Mouse (Mus musculus): ENCODE results near the gene Skil. TPM values are rescaled to one million over a fixed set of nuclear protein-coding genes. Genes with fewer than 3 reads are reported as not detected.

The Skil gene
- polyA plus RNA-seq, 1 experiment, result 11.2 TPM

DNA sequence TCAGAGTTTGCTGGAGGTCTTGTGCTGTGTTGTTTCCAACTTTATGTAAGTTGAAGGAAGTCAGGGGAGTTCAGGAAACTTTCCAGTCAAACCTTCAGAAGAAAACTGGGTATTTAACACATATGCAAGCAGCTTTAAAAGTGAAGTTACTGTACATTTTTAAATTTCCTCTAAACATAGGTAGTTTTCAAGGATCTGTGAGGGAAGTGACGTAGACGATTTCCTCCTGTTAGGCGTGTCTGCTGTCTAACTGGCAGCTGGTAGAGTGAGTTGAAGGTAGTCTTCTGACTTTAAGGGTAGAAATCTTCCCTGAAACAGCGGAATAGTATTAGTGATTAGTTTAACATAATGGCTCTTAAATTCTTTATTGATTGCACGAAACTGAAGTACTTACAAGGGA, 5.2 kb downstream of the Skil start:
- no peak for TF ChIP-seq E2F4 (IDR thresholded peaks at IDR 0.05; ENCODE audit: insufficient read depth)
- TF ChIP-seq TCF3 (IDR thresholded peaks at IDR 0.05; ENCODE audit: insufficient read length, low read depth), result no peak
- no peak for TF ChIP-seq MYOG (IDR thresholded peaks at IDR 0.05; ENCODE audit: control insufficient read depth in 1 of 3, insufficient read depth in 1 of 3, insufficient read length in 2 of 3, low read depth in 2 of 3)
- no peak for TF ChIP-seq MAX (IDR thresholded peaks at IDR 0.05; ENCODE audit: low read depth)
- TF ChIP-seq USF1 (IDR thresholded peaks at IDR 0.05; ENCODE audit: low read depth), result no peak
- no peak for TF ChIP-seq TCF12 (IDR thresholded peaks at IDR 0.05; ENCODE audit: insufficient read depth, poor library complexity, severe bottlenecking)
- H3K79me2 ChIP-seq (ENCODE audit: control insufficient read depth, insufficient read depth), result peaks cover 95% of the 10 kb centered on the region
- H3K36me3 ChIP-seq (ENCODE audit: control insufficient read depth, insufficient read depth), result peaks cover 7% of the 10 kb centered on the region
- H3ac ChIP-seq (ENCODE audit: control insufficient read depth, insufficient read length), result no peak overlapping the region
- peak overlapping the region; percentile 90 for H3K4me2 ChIP-seq (ENCODE audit: low read depth)
- H3K27me3 ChIP-seq (ENCODE audit: control insufficient read depth, insufficient read depth, insufficient read length), result no peaks in the 10 kb centered on the region
- peak overlapping the region; percentile 90 for H3K4me3 ChIP-seq

GRCm38 (mm10) chr3:31100802-31101201, 5.9 kb downstream of the Skil start:
- peaks cover 100% of the 10 kb centered on the region for H3K79me2 ChIP-seq (ENCODE audit: control insufficient read depth, insufficient read depth)
- H3K27me3 ChIP-seq (ENCODE audit: control insufficient read depth, insufficient read depth, insufficient read length), result no peaks in the 10 kb centered on the region
- H3K4me2 ChIP-seq (ENCODE audit: low read depth), result peak overlapping the region; percentile 90
- no peak overlapping the region for H3ac ChIP-seq (ENCODE audit: control insufficient read depth, insufficient read length)
- TF ChIP-seq SRF (IDR thresholded peaks at IDR 0.05; ENCODE audit: control insufficient read depth, insufficient read length, low read depth) (no peak), E2F4 (IDR thresholded peaks at IDR 0.05; ENCODE audit: insufficient read depth) (no peak), TCF12 (IDR thresholded peaks at IDR 0.05; ENCODE audit: insufficient read depth, poor library complexity, severe bottlenecking) (no peak), MYOG (IDR thresholded peaks at IDR 0.05; ENCODE audit: control insufficient read depth in 1 of 3, insufficient read depth in 1 of 3, insufficient read length in 2 of 3, low read depth in 2 of 3) (no peak), CEBPB (IDR thresholded peaks at IDR 0.05; ENCODE audit: insufficient read depth, poor library complexity, severe bottlenecking) (no peak), USF1 (IDR thresholded peaks at IDR 0.05; ENCODE audit: low read depth) (no peak), MYOD1 (IDR thresholded peaks at IDR 0.05; ENCODE audit: control insufficient read depth in 1 of 3, insufficient read length in 2 of 3, low read depth in 2 of 3) (no peak), REST (IDR thresholded peaks at IDR 0.05; ENCODE audit: insufficient read depth, insufficient read length) (no peak)
- H3K4me3 ChIP-seq, result no peak overlapping the region
- H3K36me3 ChIP-seq (ENCODE audit: control insufficient read depth, insufficient read depth), result peaks cover 7% of the 10 kb centered on the region

- Histone ChIP-seq H3K4me3 (no peak overlapping the region), H3K36me3 (ENCODE audit: control insufficient read depth, insufficient read depth) (no peaks in the 10 kb centered on the region), H3K79me2 (ENCODE audit: control insufficient read depth, insufficient read depth) (peaks cover 100% of the 10 kb centered on the region), H3K27me3 (ENCODE audit: control insufficient read depth, insufficient read depth, insufficient read length) (no peaks in the 10 kb centered on the region), H3K4me2 (ENCODE audit: low read depth) (no peak overlapping the region), H3ac (ENCODE audit: control insufficient read depth, insufficient read length) (no peak overlapping the region)
- TF ChIP-seq MYOD1 (IDR thresholded peaks at IDR 0.05; ENCODE audit: control insufficient read depth in 1 of 3, insufficient read length in 2 of 3, low read depth in 2 of 3), result no peak
- TF ChIP-seq POLR2A (IDR thresholded peaks at IDR 0.05; ENCODE audit: insufficient read length, low read depth), result no peak
- TF ChIP-seq MAX (IDR thresholded peaks at IDR 0.05; ENCODE audit: low read depth), result no peak
- no peak for TF ChIP-seq POLR2AphosphoS2 (IDR thresholded peaks at IDR 0.05; ENCODE audit: insufficient read length, low read depth)
- no peak for TF ChIP-seq SRF (IDR thresholded peaks at IDR 0.05; ENCODE audit: control insufficient read depth, insufficient read length, low read depth)
- TF ChIP-seq CEBPB (IDR thresholded peaks at IDR 0.05; ENCODE audit: insufficient read depth, poor library complexity, severe bottlenecking), result no peak
- TF ChIP-seq USF1 (IDR thresholded peaks at IDR 0.05; ENCODE audit: low read depth), result no peak
- no peak for TF ChIP-seq TCF12 (IDR thresholded peaks at IDR 0.05; ENCODE audit: insufficient read depth, poor library complexity, severe bottlenecking)
- no peak for TF ChIP-seq REST (IDR thresholded peaks at IDR 0.05; ENCODE audit: insufficient read depth, insufficient read length)
- TF ChIP-seq TCF3 (IDR thresholded peaks at IDR 0.05; ENCODE audit: insufficient read length, low read depth), result no peak
- TF ChIP-seq E2F4 (IDR thresholded peaks at IDR 0.05; ENCODE audit: insufficient read depth), result no peak
- TF ChIP-seq MYOG (IDR thresholded peaks at IDR 0.05; ENCODE audit: control insufficient read depth in 1 of 3, insufficient read depth in 1 of 3, insufficient read length in 2 of 3, low read depth in 2 of 3), result no peak
These were observed 10.1 kb downstream of the Skil start for GRCm38 (mm10) chr3:31104936-31105335.

GRCm38 (mm10) chr3:31106597-31106996, 11.7 kb downstream of the Skil start:
- H3K36me3 ChIP-seq (ENCODE audit: control insufficient read depth, insufficient read depth), result peaks cover 2% of the 10 kb centered on the region
- peaks cover 100% of the 10 kb centered on the region for H3K79me2 ChIP-seq (ENCODE audit: control insufficient read depth, insufficient read depth)
- no peak overlapping the region for H3K4me2 ChIP-seq (ENCODE audit: low read depth)
- H3K27me3 ChIP-seq (ENCODE audit: control insufficient read depth, insufficient read depth, insufficient read length), result no peaks in the 10 kb centered on the region
- TF ChIP-seq TCF3 (IDR thresholded peaks at IDR 0.05; ENCODE audit: insufficient read length, low read depth) (no peak), MYOD1 (IDR thresholded peaks at IDR 0.05; ENCODE audit: control insufficient read depth in 1 of 3, insufficient read length in 2 of 3, low read depth in 2 of 3) (no peak), MAX (IDR thresholded peaks at IDR 0.05; ENCODE audit: low read depth) (no peak), E2F4 (IDR thresholded peaks at IDR 0.05; ENCODE audit: insufficient read depth) (no peak), MYOG (IDR thresholded peaks at IDR 0.05; ENCODE audit: control insufficient read depth in 1 of 3, insufficient read depth in 1 of 3, insufficient read length in 2 of 3, low read depth in 2 of 3) (no peak), TCF12 (IDR thresholded peaks at IDR 0.05; ENCODE audit: insufficient read depth, poor library complexity, severe bottlenecking) (no peak)
- H3ac ChIP-seq (ENCODE audit: control insufficient read depth, insufficient read length), result no peak overlapping the region
- no peak overlapping the region for H3K4me3 ChIP-seq

GRCm38 (mm10) chr3:31107674-31108073, 12.8 kb downstream of the Skil start:
- Histone ChIP-seq H3ac (ENCODE audit: control insufficient read depth, insufficient read length) (no peak overlapping the region), H3K79me2 (ENCODE audit: control insufficient read depth, insufficient read depth) (peaks cover 100% of the 10 kb centered on the region), H3K27me3 (ENCODE audit: control insufficient read depth, insufficient read depth, insufficient read length) (no peaks in the 10 kb centered on the region), H3K4me3 (no peak overlapping the region), H3K36me3 (ENCODE audit: control insufficient read depth, insufficient read depth) (peaks cover 12% of the 10 kb centered on the region), H3K4me2 (ENCODE audit: low read depth) (peak overlapping the region; percentile 23)
- TF ChIP-seq POLR2AphosphoS2 (IDR thresholded peaks at IDR 0.05; ENCODE audit: insufficient read length, low read depth), result no peak
- TF ChIP-seq MAX (IDR thresholded peaks at IDR 0.05; ENCODE audit: low read depth), result no peak
- no peak for TF ChIP-seq CEBPB (IDR thresholded peaks at IDR 0.05; ENCODE audit: insufficient read depth, poor library complexity, severe bottlenecking)
- no peak for TF ChIP-seq E2F4 (IDR thresholded peaks at IDR 0.05; ENCODE audit: insufficient read depth)
- no peak for TF ChIP-seq MYOG (IDR thresholded peaks at IDR 0.05; ENCODE audit: control insufficient read depth in 1 of 3, insufficient read depth in 1 of 3, insufficient read length in 2 of 3, low read depth in 2 of 3)
- no peak for TF ChIP-seq TCF12 (IDR thresholded peaks at IDR 0.05; ENCODE audit: insufficient read depth, poor library complexity, severe bottlenecking)

Data from myocyte (in vitro differentiated cells).